Mouse (Mus musculus) embryonic facial prominence, embryonic 14.5 days (tissue): ENCODE data around the gene Tns4. TPM values are rescaled to one million over a fixed set of nuclear protein-coding genes. Genes with fewer than 3 reads are reported as not detected.

Experiments used
- ATAC-seq: fragments of 200-750 bp; cut with Nextera tagmentation; 2 replicates; pipeline ENCODE4 v1.8.0; 2017; ENCODE audit warnings: low read depth, moderate number of reproducible peaks, moderate TSS enrichment
- DNase-seq: peaks from one replicate; pipeline ENCODE4 v3.0.0-alpha.2; 2015; ENCODE audit warnings: low spot score
- H3K27ac ChIP-seq: fragments of 300-500 bp; sonication (generic); replicated peaks from 2 replicates; pipeline ENCODE4 v1.5.1; 2014; ENCODE audit warnings: low read depth, mild to moderate bottlenecking, low read length, moderate library complexity
- H3K27me3 ChIP-seq: fragments of 300-500 bp; sonication (generic); replicated peaks from 2 replicates; pipeline ENCODE4 v1.6.1; 2014; ENCODE audit warnings: low read length; ENCODE audit not compliant: control insufficient read depth, insufficient read depth
- H3K36me3 ChIP-seq: fragments of 300-500 bp; sonication (generic); 2 replicates; pipeline ENCODE4 v1.6.1; 2014; ENCODE audit warnings: low read length, mixed read lengths; ENCODE audit not compliant: control insufficient read depth, insufficient read depth
- H3K4me1 ChIP-seq: fragments of 300-500 bp; sonication (generic); 2 replicates; pipeline ENCODE4 v1.6.1; 2014; ENCODE audit warnings: antibody characterized with exemption, low read length; ENCODE audit not compliant: control insufficient read depth, insufficient read depth
- H3K4me2 ChIP-seq: fragments of 300-500 bp; sonication (generic); 2 replicates; pipeline ENCODE4 v1.6.1; 2014; ENCODE audit warnings: low read depth, mild to moderate bottlenecking, low read length, moderate library complexity, mixed read lengths
- H3K4me3 ChIP-seq: fragments of 300-500 bp; sonication (generic); 2 replicates; pipeline ENCODE4 v1.5.1; 2014; ENCODE audit warnings: low read depth, mild to moderate bottlenecking, low read length
- H3K9ac ChIP-seq: fragments of 300-500 bp; sonication (generic); 2 replicates; pipeline ENCODE4 v1.6.1; 2014; ENCODE audit warnings: low read depth, mild to moderate bottlenecking, low read length, moderate library complexity, mixed read lengths
- H3K9me3 ChIP-seq: fragments of 300-500 bp; sonication (generic); 2 replicates; pipeline ENCODE4 v1.6.1; 2016; ENCODE audit warnings: low read length; ENCODE audit not compliant: control insufficient read depth
- WGBS: fragments of 180-500 bp; shearing (Covaris S2); extraction: QIAGEN DNeasy Blood & Tissue Kit; methylation state at CpG from one replicate; pipeline ENCODE4 v1.1.7; 2014; 5-methylcytosine and 5-hydroxymethylcytosine counted together
- polyA plus RNA-seq: library from polyadenylated mRNA; unstranded; fragments of >200 nt; fragmentation: Nextera tagmentation; extraction: Ambion mirVana; gene quantifications from 2 replicates; pipeline ENCODE4 v1.2.1, GENCODE M21; 2014

Gene Tns4
- polyA plus RNA-seq, 1 experiment from 2014 or later = 1.0 TPM

- no peak for ATAC-seq
- Histone ChIP-seq H3K27me3 (no peaks in the 10 kb centered on the region), H3K4me2 (peak overlapping the region; percentile 43; the same call in 1 of the 2 replicates), H3K4me3 (no peak overlapping the region), H3K9me3 (no peaks in the 10 kb centered on the region), H3K9ac (peak overlapping the region; percentile 48; the same call in 1 of the 2 replicates), H3K4me1 (peaks cover 49% of the 10 kb centered on the region), H3K27ac (peak overlapping the region; percentile 87), H3K36me3 (no peaks in the 10 kb centered on the region)
- no peak for DNase-seq
- WGBS = 42% methylated on average over 12 of the region's 12 CpGs
Observed at GRCm38 (mm10) chr11:99131463-99131840, 42.3 kb upstream of the Tns4 start.

GRCm38 (mm10) chr11:99130736-99131462 is 41.8 kb upstream of the Tns4 start:
- Histone ChIP-seq H3K9ac (no peak overlapping the region), H3K27ac (peak overlapping the region; percentile 87; the same call in 1 of the 2 replicates), H3K27me3 (no peaks in the 10 kb centered on the region), H3K4me1 (peaks cover 54% of the 10 kb centered on the region), H3K36me3 (no peaks in the 10 kb centered on the region), H3K9me3 (no peaks in the 10 kb centered on the region), H3K4me2 (no peak overlapping the region), H3K4me3 (no peak overlapping the region)
- DNase-seq = no peak
- no peak for ATAC-seq
- 53% methylated on average over 5 of the region's 5 CpGs for WGBS

- no peaks in the 10 kb centered on the region for H3K36me3 ChIP-seq
- DNase-seq = no peak
- H3K9me3 ChIP-seq = no peaks in the 10 kb centered on the region
- H3K27me3 ChIP-seq = no peaks in the 10 kb centered on the region
- ATAC-seq = no peak
- peaks cover 48% of the 10 kb centered on the region for H3K4me1 ChIP-seq
- H3K4me3 ChIP-seq = no peak overlapping the region
- no peak overlapping the region for H3K27ac ChIP-seq
- no peak overlapping the region for H3K9ac ChIP-seq
- 38% methylated on average over 2 of the region's 2 CpGs for WGBS
- H3K4me2 ChIP-seq = no peak overlapping the region
Observed at GRCm38 (mm10) chr11:99129287-99129686, 40.2 kb upstream of the Tns4 start.

- 76% methylated on average over 18 of the region's 18 CpGs for WGBS
- H3K9me3 ChIP-seq = 0 out of 2 replicates have a peak, but pooled peaks cover 3% of the 10 kb centered on the region
- H3K4me3 ChIP-seq = no peak overlapping the region
- ATAC-seq = no peak
- DNase-seq = no peak
- H3K9ac ChIP-seq = no peak overlapping the region
- H3K4me2 ChIP-seq = no peak overlapping the region
- no peaks in the 10 kb centered on the region for H3K27me3 ChIP-seq
- H3K27ac ChIP-seq = peak overlapping the region; percentile 70
- H3K36me3 ChIP-seq = no peaks in the 10 kb centered on the region
- peaks cover 36% of the 10 kb centered on the region for H3K4me1 ChIP-seq
Observed at GRCm38 (mm10) chr11:99127785-99128682, 38.9 kb upstream of the Tns4 start.

DNA sequence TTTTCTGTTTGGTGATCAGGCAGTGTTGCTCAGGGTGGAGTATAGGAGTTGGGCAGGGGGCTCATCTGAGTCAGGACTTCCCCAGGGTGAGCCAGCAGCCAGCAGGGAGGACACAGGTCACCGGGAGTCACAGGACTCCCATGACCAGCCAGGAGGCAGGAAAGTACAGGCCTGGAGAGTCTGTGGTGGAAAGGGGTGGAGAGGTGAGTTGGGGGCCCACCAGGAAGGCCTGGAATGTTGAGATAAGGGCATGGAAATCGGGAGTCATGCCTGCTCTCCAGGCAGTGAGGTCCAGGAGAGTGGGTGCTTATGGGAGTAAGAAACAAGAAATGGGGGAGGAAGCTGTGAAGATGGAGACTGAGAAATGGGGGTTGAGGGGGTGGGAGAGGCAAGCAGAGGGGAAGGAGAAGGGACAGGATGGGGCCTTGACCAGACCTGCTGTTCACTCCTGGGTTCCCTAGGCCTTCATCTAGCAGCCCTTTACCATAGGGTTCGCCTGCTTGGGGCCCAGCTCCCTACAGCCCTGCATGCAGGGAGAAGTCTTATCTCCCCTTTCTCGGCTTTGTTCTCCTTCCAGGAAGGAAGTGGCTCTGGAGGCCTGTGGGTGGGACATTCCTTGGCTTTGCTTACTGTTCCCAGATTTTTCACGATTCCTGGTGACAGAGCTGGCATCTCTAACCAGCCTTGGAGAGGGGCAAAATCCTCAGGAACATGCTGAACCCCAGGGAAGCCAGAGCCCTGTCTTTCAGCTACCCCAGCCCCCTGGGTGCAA is 37.6 kb upstream of the Tns4 start:
- H3K36me3 ChIP-seq = no peaks in the 10 kb centered on the region
- peak overlapping the region; percentile 70 for H3K27ac ChIP-seq
- H3K9me3 ChIP-seq = 0 out of 2 replicates have a peak, but pooled peaks cover 3% of the 10 kb centered on the region
- H3K4me3 ChIP-seq = no peak overlapping the region
- no peaks in the 10 kb centered on the region for H3K27me3 ChIP-seq
- H3K4me2 ChIP-seq = no peak overlapping the region
- no peak for DNase-seq
- peaks cover 22% of the 10 kb centered on the region for H3K4me1 ChIP-seq
- ATAC-seq = no peak
- no peak overlapping the region for H3K9ac ChIP-seq
- WGBS = 43% methylated on average over 5 of the region's 5 CpGs

- Histone ChIP-seq H3K4me1 (peaks cover 39% of the 10 kb centered on the region), H3K27ac (peak overlapping the region; percentile 76), H3K9me3 (0 out of 2 replicates have a peak, but pooled peaks cover 3% of the 10 kb centered on the region), H3K27me3 (no peaks in the 10 kb centered on the region), H3K4me3 (no peak overlapping the region), H3K36me3 (no peaks in the 10 kb centered on the region), H3K4me2 (peak overlapping the region; percentile 5; the same call in 1 of the 2 replicates), H3K9ac (no peak overlapping the region)
- ATAC-seq = peak; percentile 34; the same call in 1 of the 2 replicates
- DNase-seq = peak; percentile 82
- 19% methylated on average over 10 of the region's 10 CpGs for WGBS
Observed at GRCm38 (mm10) chr11:99124635-99125029, 35.5 kb upstream of the Tns4 start.

- H3K9me3 ChIP-seq = 0 out of 2 replicates have a peak, but pooled peaks cover 3% of the 10 kb centered on the region
- no peaks in the 10 kb centered on the region for H3K27me3 ChIP-seq
- peak overlapping the region; percentile 76 for H3K27ac ChIP-seq
- ATAC-seq (no peak), DNase-seq (peak; percentile 73)
- H3K4me3 ChIP-seq = no peak overlapping the region
- no peak overlapping the region for H3K9ac ChIP-seq
- WGBS = 40% methylated on average over 15 of the region's 15 CpGs
- H3K36me3 ChIP-seq = no peaks in the 10 kb centered on the region
- peaks cover 44% of the 10 kb centered on the region for H3K4me1 ChIP-seq
- no peak overlapping the region for H3K4me2 ChIP-seq
Observed at GRCm38 (mm10) chr11:99123977-99124634, 35.0 kb upstream of the Tns4 start.

GRCm38 (mm10) chr11:99122703-99123102 is 33.6 kb upstream of the Tns4 start:
- H3K9ac ChIP-seq = no peak overlapping the region
- ATAC-seq (no peak), DNase-seq (no peak)
- H3K36me3 ChIP-seq = no peaks in the 10 kb centered on the region
- WGBS = 78% methylated on average over 3 of the region's 3 CpGs
- H3K27me3 ChIP-seq = no peaks in the 10 kb centered on the region
- H3K9me3 ChIP-seq = 0 out of 2 replicates have a peak, but pooled peaks cover 3% of the 10 kb centered on the region
- no peak overlapping the region for H3K4me3 ChIP-seq
- H3K4me2 ChIP-seq = no peak overlapping the region
- H3K4me1 ChIP-seq = peaks cover 46% of the 10 kb centered on the region
- H3K27ac ChIP-seq = no peak overlapping the region
